Mouse (Mus musculus) lung, embryonic 15.5 days (tissue): ENCODE measurements around the gene Myl4. TPM values are rescaled to one million over a fixed set of nuclear protein-coding genes. Genes with fewer than 3 reads are reported as not detected.

Source experiments
- polyA plus RNA-seq: library from polyadenylated mRNA; unstranded; fragments of >200 nt; fragmentation: Nextera tagmentation; extraction: Ambion mirVana; gene quantifications from 2 replicates; pipeline ENCODE4 v1.2.1, GENCODE M21; 2015

The Myl4 gene
- polyA plus RNA-seq, 1 experiment from 2014 or later, result 133 TPM

Other genes with a start within 250 kb of the Myl4 start
- 18.6 and 19.2 TPM in 2 replicates for gene Kansl1, start 81.8 kb upstream of the Myl4 start, polyA plus RNA-seq
- 40.5 and 41.3 TPM in 2 replicates for gene Cdc27, start within 50 bp of the Myl4 start, polyA plus RNA-seq
- gene Itgb3, start 57.3 kb downstream of the Myl4 start, polyA plus RNA-seq, result 4.4 TPM in 2 replicates
- gene Gm11639, start 135.0 kb downstream of the Myl4 start, polyA plus RNA-seq, result not detected in 2 replicates